Mouse (Mus musculus) thymus, adult 18-20 months (tissue): ENCODE measurements around the gene Tmc8.
A peak's percentile ranks its signal among the peaks of the same experiment; 100 is the strongest.
"Not testable (repeated sequence)": the region's sequence is repeated elsewhere in the genome, so short reads cannot be mapped to it uniquely, and the experiment has no call there.

Experiments used
- DNase-seq, 2 experiments: peaks; one replicate each; pipeline ENCODE4 v3.0.0; 2022; ENCODE audit warnings: mixed read lengths in 2 of 2

Tmc8 gene

GRCm38 (mm10) chr11:117826916-117827315 is 45.0 kb downstream of the Tmc8 start:
- no peak for DNase-seq

- no peak for DNase-seq
Observed at GRCm38 (mm10) chr11:117827386-117827785, 45.5 kb downstream of the Tmc8 start.

- peak in 1 of 2 experiments; percentile 50 for DNase-seq
Observed at GRCm38 (mm10) chr11:117828149-117828887, 46.4 kb downstream of the Tmc8 start.

- DNase-seq = no peak
Observed at GRCm38 (mm10) chr11:117828888-117829604, 47.2 kb downstream of the Tmc8 start.

GRCm38 (mm10) chr11:117829671-117830215 is 47.9 kb downstream of the Tmc8 start:
- DNase-seq = no peak

GRCm38 (mm10) chr11:117830401-117830800 is 48.5 kb downstream of the Tmc8 start:
- no peak for DNase-seq

GRCm38 (mm10) chr11:117832086-117832969 is 50.5 kb downstream of the Tmc8 start:
- peak; percentile 84 to 88 for DNase-seq

GRCm38 (mm10) chr11:117833509-117833908 is 51.6 kb downstream of the Tmc8 start:
- DNase-seq = not testable (repeated sequence)

GRCm38 (mm10) chr11:117834086-117834485 is 52.2 kb downstream of the Tmc8 start:
- DNase-seq = no peak

GRCm38 (mm10) chr11:117836306-117836705 is 54.4 kb downstream of the Tmc8 start:
- no peak for DNase-seq

- DNase-seq = no peak
Observed at GRCm38 (mm10) chr11:117838572-117838971, 56.7 kb downstream of the Tmc8 start.

GRCm38 (mm10) chr11:117839021-117839420 is 57.1 kb downstream of the Tmc8 start:
- no peak for DNase-seq

- DNase-seq = no peak
Observed at GRCm38 (mm10) chr11:117840910-117841309, 59.0 kb downstream of the Tmc8 start.
